Mouse (Mus musculus): Measurements from ENCODE around the gene Gdpd5.

DNA sequence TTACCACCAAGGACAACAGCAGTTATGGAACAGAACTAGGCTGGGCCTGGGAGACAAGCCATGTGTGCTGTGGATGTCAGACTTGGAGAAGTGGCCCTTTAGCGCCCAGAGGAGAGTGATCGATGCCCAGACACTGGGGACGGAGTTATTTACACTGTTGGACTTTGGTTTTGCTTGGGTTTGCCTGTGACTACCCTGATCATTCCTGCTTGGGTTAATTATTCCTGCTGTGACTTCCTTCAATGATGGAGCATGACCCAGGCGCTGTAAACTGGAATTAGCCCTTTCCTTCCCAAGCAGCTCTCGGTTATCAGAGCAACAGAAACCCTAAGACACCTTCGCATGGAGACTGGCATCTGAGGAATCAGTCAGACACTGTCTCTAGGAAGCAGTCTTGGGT, 39.8 kb downstream of the Gdpd5 start:
- TF ChIP-seq EP300 (optimal IDR thresholded peaks at IDR 0.05), result no peak
- TF ChIP-seq CTCF (IDR thresholded peaks at IDR 0.05; ENCODE audit: low read depth), result no peak
